Mouse (Mus musculus): Measurements from ENCODE around the gene Abat. TPM values are rescaled to one million over a fixed set of nuclear protein-coding genes. Genes with fewer than 3 reads are reported as not detected.

Abat gene
- polyA plus RNA-seq, 1 experiment from 2014 or later: 112 TPM

GRCm38 (mm10) chr16:8613039-8613438 lies 99.8 kb downstream of the Abat start:
- H3K9ac ChIP-seq: no peak overlapping the region
- no peak overlapping the region for H3K4me3 ChIP-seq
- no peak for ATAC-seq (ENCODE audit: low FRiP score, low read depth)
- H3K27ac ChIP-seq: no peak overlapping the region
- H3K4me1 ChIP-seq: no peaks in the 10 kb centered on the region
- 86% methylated on average over 4 of the region's 4 CpGs for WGBS
- H3K36me3 ChIP-seq: peaks cover 46% of the 10 kb centered on the region
- H3K9me3 ChIP-seq: no peaks in the 10 kb centered on the region
- H3K27me3 ChIP-seq (replicated peaks): no peaks in the 10 kb centered on the region; the same call in 1 of the 2 replicates
- no peak overlapping the region for H3K4me2 ChIP-seq (replicated peaks)

GRCm38 (mm10) chr16:8613447-8613846 lies 100.2 kb downstream of the Abat start:
- Histone ChIP-seq H3K27me3 (replicated peaks) (no peaks in the 10 kb centered on the region; the same call in 1 of the 2 replicates), H3K9ac (no peak overlapping the region), H3K4me1 (no peaks in the 10 kb centered on the region), H3K9me3 (no peaks in the 10 kb centered on the region), H3K4me3 (no peak overlapping the region), H3K27ac (no peak overlapping the region), H3K36me3 (peaks cover 45% of the 10 kb centered on the region), H3K4me2 (replicated peaks) (no peak overlapping the region)
- no peak for ATAC-seq (ENCODE audit: low FRiP score, low read depth)
- 79% methylated on average over 3 of the region's 3 CpGs for WGBS

GRCm38 (mm10) chr16:8619659-8620314 lies 106.6 kb downstream of the Abat start:
- H3K27me3 ChIP-seq (replicated peaks): no peaks in the 10 kb centered on the region
- H3K4me2 ChIP-seq (replicated peaks): no peak overlapping the region
- H3K4me1 ChIP-seq: 0 out of 2 replicates have a peak, but pooled peaks cover 5% of the 10 kb centered on the region
- ATAC-seq (ENCODE audit: low FRiP score, low read depth): no peak
- H3K4me3 ChIP-seq: no peak overlapping the region
- WGBS: 17% methylated on average over 10 of the region's 10 CpGs
- H3K9me3 ChIP-seq: no peaks in the 10 kb centered on the region
- H3K27ac ChIP-seq: no peak overlapping the region
- no peak overlapping the region for H3K9ac ChIP-seq
- peaks cover 32% of the 10 kb centered on the region for H3K36me3 ChIP-seq

GRCm38 (mm10) chr16:8620315-8621115 lies 107.3 kb downstream of the Abat start:
- H3K27ac ChIP-seq: no peak overlapping the region
- no peak overlapping the region for H3K9ac ChIP-seq
- no peaks in the 10 kb centered on the region for H3K27me3 ChIP-seq (replicated peaks)
- 81% methylated on average over 16 of the region's 16 CpGs for WGBS
- peaks cover 32% of the 10 kb centered on the region for H3K36me3 ChIP-seq
- H3K9me3 ChIP-seq: no peaks in the 10 kb centered on the region
- H3K4me2 ChIP-seq (replicated peaks): no peak overlapping the region
- ATAC-seq (ENCODE audit: low FRiP score, low read depth): no peak
- 0 out of 2 replicates have a peak, but pooled peaks cover 5% of the 10 kb centered on the region for H3K4me1 ChIP-seq
- H3K4me3 ChIP-seq: no peak overlapping the region

- peaks cover 24% of the 10 kb centered on the region for H3K36me3 ChIP-seq
- no peak overlapping the region for H3K4me2 ChIP-seq (replicated peaks)
- H3K4me3 ChIP-seq: no peak overlapping the region
- H3K9me3 ChIP-seq: no peaks in the 10 kb centered on the region
- no peak for ATAC-seq (ENCODE audit: low FRiP score, low read depth)
- WGBS: 85% methylated on average over 2 of the region's 2 CpGs
- H3K4me1 ChIP-seq: no peaks in the 10 kb centered on the region; the same call in 1 of the 2 replicates
- no peaks in the 10 kb centered on the region for H3K27me3 ChIP-seq (replicated peaks)
- no peak overlapping the region for H3K9ac ChIP-seq
- no peak overlapping the region for H3K27ac ChIP-seq
Measured at GRCm38 (mm10) chr16:8630419-8630818, 117.2 kb downstream of the Abat start.

- no peak overlapping the region for H3K27ac ChIP-seq
- H3K4me3 ChIP-seq: no peak overlapping the region
- peaks cover 28% of the 10 kb centered on the region for H3K36me3 ChIP-seq
- H3K4me1 ChIP-seq: peaks cover 9% of the 10 kb centered on the region
- 93% methylated on average over 5 of the region's 5 CpGs for WGBS
- H3K9ac ChIP-seq: no peak overlapping the region
- no peaks in the 10 kb centered on the region for H3K27me3 ChIP-seq (replicated peaks)
- no peaks in the 10 kb centered on the region for H3K9me3 ChIP-seq
- H3K4me2 ChIP-seq (replicated peaks): no peak overlapping the region
- no peak for ATAC-seq (ENCODE audit: low FRiP score, low read depth)
Measured at GRCm38 (mm10) chr16:8631428-8631827, 118.2 kb downstream of the Abat start.

GRCm38 (mm10) chr16:8636867-8637216 lies 123.6 kb downstream of the Abat start:
- H3K4me1 ChIP-seq: peaks cover 18% of the 10 kb centered on the region
- H3K27me3 ChIP-seq (replicated peaks): no peaks in the 10 kb centered on the region
- peak overlapping the region; percentile 60 for H3K4me3 ChIP-seq
- no peak; the same call in 1 of the 2 replicates for ATAC-seq (ENCODE audit: low FRiP score, low read depth)
- peak overlapping the region; percentile 58; the same call in 1 of the 2 replicates for H3K27ac ChIP-seq
- H3K9me3 ChIP-seq: no peaks in the 10 kb centered on the region
- peaks cover 18% of the 10 kb centered on the region for H3K36me3 ChIP-seq
- peak overlapping the region; percentile 90 for H3K4me2 ChIP-seq (replicated peaks)
- WGBS: under 1% methylated on average over 13 of the region's 13 CpGs
- H3K9ac ChIP-seq: peak overlapping the region; percentile 67

GRCm38 (mm10) chr16:8637217-8638051 lies 124.2 kb downstream of the Abat start, which contains the start of the genes Pmm2 and Tmem186:
Pmm2 (plus strand) TSS chr16:8637674.
Tmem186 (minus strand) TSS chr16:8637712.
- H3K4me3 ChIP-seq: peak within 1 kb of the TSS; percentile 60
- H3K9me3 ChIP-seq: no peaks in the 10 kb centered on the region
- WGBS: under 1% methylated on average over 59 of the region's 59 CpGs
- no peaks in the 10 kb centered on the region for H3K27me3 ChIP-seq (replicated peaks)
- peaks cover 13% of the 10 kb centered on the region for H3K36me3 ChIP-seq
- H3K9ac ChIP-seq: peak within 1 kb of the TSS; percentile 67
- peak within 1 kb of the TSS; percentile 90 for H3K4me2 ChIP-seq (replicated peaks)
- peak within 1 kb of the TSS; percentile 58 for H3K27ac ChIP-seq
- H3K4me1 ChIP-seq: peaks cover 18% of the 10 kb centered on the region
- peak; percentile 86 for ATAC-seq (ENCODE audit: low FRiP score, low read depth)

GRCm38 (mm10) chr16:8638131-8638530 lies 124.9 kb downstream of the Abat start:
- no peaks in the 10 kb centered on the region for H3K27me3 ChIP-seq (replicated peaks)
- peaks cover 18% of the 10 kb centered on the region for H3K4me1 ChIP-seq
- no peaks in the 10 kb centered on the region for H3K9me3 ChIP-seq
- H3K27ac ChIP-seq: no peak overlapping the region
- no peak for ATAC-seq (ENCODE audit: low FRiP score, low read depth)
- WGBS: 50% methylated on average over 7 of the region's 7 CpGs
- peak overlapping the region; percentile 66 for H3K9ac ChIP-seq
- H3K36me3 ChIP-seq: peaks cover 18% of the 10 kb centered on the region
- H3K4me2 ChIP-seq (replicated peaks): peak overlapping the region; percentile 90
- peak overlapping the region; percentile 60 for H3K4me3 ChIP-seq

GRCm38 (mm10) chr16:8639466-8640191 lies 126.4 kb downstream of the Abat start:
- no peak for ATAC-seq (ENCODE audit: low FRiP score, low read depth)
- Histone ChIP-seq H3K9ac (no peak overlapping the region), H3K4me2 (replicated peaks) (no peak overlapping the region), H3K27me3 (replicated peaks) (no peaks in the 10 kb centered on the region), H3K9me3 (no peaks in the 10 kb centered on the region), H3K36me3 (peaks cover 31% of the 10 kb centered on the region), H3K4me3 (no peak overlapping the region), H3K27ac (no peak overlapping the region), H3K4me1 (peaks cover 18% of the 10 kb centered on the region)
- 91% methylated on average over 11 of the region's 11 CpGs for WGBS

GRCm38 (mm10) chr16:8643855-8644254 lies 130.6 kb downstream of the Abat start:
- Histone ChIP-seq H3K4me1 (no peaks in the 10 kb centered on the region), H3K36me3 (peaks cover 60% of the 10 kb centered on the region), H3K9ac (no peak overlapping the region), H3K27me3 (replicated peaks) (no peaks in the 10 kb centered on the region), H3K27ac (no peak overlapping the region), H3K4me3 (no peak overlapping the region), H3K4me2 (replicated peaks) (no peak overlapping the region), H3K9me3 (no peaks in the 10 kb centered on the region)
- 79% methylated on average over 2 of the region's 2 CpGs for WGBS
- no peak for ATAC-seq (ENCODE audit: low FRiP score, low read depth)

Measured in neural tube, embryonic 12.5 days (tissue).